Mouse (Mus musculus) liver, postnatal 0 days (tissue): ENCODE measurements around the gene Kcnj9.

Experiments used
- CTCF ChIP-seq: sonication (generic); IDR thresholded peaks from 2 replicates; pipeline ENCODE4 v1.5.1; 2016; ENCODE audit warnings: antibody characterized with exemption, low read depth
- EP300 ChIP-seq: IDR thresholded peaks from 2 replicates; pipeline ENCODE4 v1.6.1; 2016; ENCODE audit warnings: antibody characterized with exemption, low read depth, mild to moderate bottlenecking

DNA sequence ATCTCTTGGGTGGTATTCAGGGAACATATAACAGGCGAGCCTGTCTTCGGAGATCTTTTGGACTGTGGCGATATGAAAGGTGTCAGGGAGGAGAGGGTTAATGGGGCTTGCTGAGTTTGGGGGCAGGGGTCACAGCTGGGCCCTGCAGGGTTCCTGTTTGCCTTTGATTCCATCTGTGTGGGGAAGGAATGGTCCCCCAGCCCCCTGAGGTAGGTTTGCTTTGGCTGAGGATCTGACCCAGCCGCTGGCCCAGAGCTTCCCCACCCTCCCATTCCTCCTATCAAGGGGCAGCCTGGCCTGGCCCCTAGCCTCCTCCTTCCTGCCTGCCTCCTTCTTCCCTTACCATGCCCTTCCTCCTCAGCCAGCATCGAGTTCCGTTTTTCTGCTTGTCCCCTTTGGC is 26.3 kb downstream of the Kcnj9 start:
- TF ChIP-seq EP300 = no peak
- no peak for TF ChIP-seq CTCF
